Mouse (Mus musculus) midbrain, embryonic 14.5 days (tissue): ENCODE measurements around the gene Mms19. TPM values are rescaled to one million over a fixed set of nuclear protein-coding genes. Genes with fewer than 3 reads are reported as not detected.
"Not testable (repeated sequence)": the region's sequence is repeated elsewhere in the genome, so short reads cannot be mapped to it uniquely, and the experiment has no call there.

Source experiments
- ATAC-seq: fragments of 200-750 bp; cut with Nextera tagmentation; 2 replicates; pipeline ENCODE4 v1.8.0; 2017; ENCODE audit warnings: moderate number of reproducible peaks, moderate library complexity; ENCODE audit not compliant: low FRiP score, low TSS enrichment
- DNase-seq: peaks from one replicate; pipeline ENCODE4 v3.0.0-alpha.2; 2015
- H3K27ac ChIP-seq: fragments of 300-500 bp; sonication (generic); replicated peaks from 2 replicates; pipeline ENCODE4 v1.5.1; 2014; ENCODE audit warnings: mild to moderate bottlenecking, low read depth, low read length, moderate library complexity
- H3K27me3 ChIP-seq: fragments of 300-500 bp; sonication (generic); 2 replicates; pipeline ENCODE4 v1.6.1; 2014; ENCODE audit warnings: low read length, control low read depth, mixed read lengths; ENCODE audit not compliant: control insufficient read depth, insufficient read depth
- H3K36me3 ChIP-seq: fragments of 300-500 bp; sonication (generic); 2 replicates; pipeline ENCODE4 v1.6.1; 2014; ENCODE audit warnings: low read length, control low read depth; ENCODE audit not compliant: control insufficient read depth, insufficient read depth
- H3K4me1 ChIP-seq: fragments of 300-500 bp; sonication (generic); 2 replicates; pipeline ENCODE4 v1.6.1; 2014; ENCODE audit warnings: mild to moderate bottlenecking, antibody characterized with exemption, low read length, control low read depth; ENCODE audit not compliant: control insufficient read depth, insufficient read depth
- H3K4me2 ChIP-seq: fragments of 300-500 bp; sonication (generic); 2 replicates; pipeline ENCODE4 v1.6.1; 2014; ENCODE audit warnings: mild to moderate bottlenecking, low read length, moderate library complexity
- H3K4me3 ChIP-seq: fragments of 300-500 bp; sonication (generic); replicated peaks from 2 replicates; pipeline ENCODE4 v1.5.1; 2014; ENCODE audit warnings: low read depth, low read length
- H3K9ac ChIP-seq: fragments of 300-500 bp; sonication (generic); replicated peaks from 2 replicates; pipeline ENCODE4 v1.6.1; 2014; ENCODE audit warnings: mild to moderate bottlenecking, low read length, moderate library complexity
- H3K9me3 ChIP-seq: fragments of 300-500 bp; sonication (generic); 2 replicates; pipeline ENCODE4 v1.6.1; 2016; ENCODE audit warnings: low read length, control low read depth, mixed read lengths; ENCODE audit not compliant: control insufficient read depth
- WGBS: fragments of 180-500 bp; shearing (Covaris S2); extraction: QIAGEN DNeasy Blood & Tissue Kit; methylation state at CpG from one replicate; pipeline ENCODE4 v1.1.7; 2014; 5-methylcytosine and 5-hydroxymethylcytosine counted together
- polyA plus RNA-seq: library from polyadenylated mRNA; unstranded; fragments of >200 nt; fragmentation: Nextera tagmentation; extraction: Ambion mirVana; gene quantifications from 2 replicates; pipeline ENCODE4 v1.2.1, GENCODE M21; 2014

Gene Mms19
- polyA plus RNA-seq, 1 experiment from 2014 or later: 30.4 TPM

DNA sequence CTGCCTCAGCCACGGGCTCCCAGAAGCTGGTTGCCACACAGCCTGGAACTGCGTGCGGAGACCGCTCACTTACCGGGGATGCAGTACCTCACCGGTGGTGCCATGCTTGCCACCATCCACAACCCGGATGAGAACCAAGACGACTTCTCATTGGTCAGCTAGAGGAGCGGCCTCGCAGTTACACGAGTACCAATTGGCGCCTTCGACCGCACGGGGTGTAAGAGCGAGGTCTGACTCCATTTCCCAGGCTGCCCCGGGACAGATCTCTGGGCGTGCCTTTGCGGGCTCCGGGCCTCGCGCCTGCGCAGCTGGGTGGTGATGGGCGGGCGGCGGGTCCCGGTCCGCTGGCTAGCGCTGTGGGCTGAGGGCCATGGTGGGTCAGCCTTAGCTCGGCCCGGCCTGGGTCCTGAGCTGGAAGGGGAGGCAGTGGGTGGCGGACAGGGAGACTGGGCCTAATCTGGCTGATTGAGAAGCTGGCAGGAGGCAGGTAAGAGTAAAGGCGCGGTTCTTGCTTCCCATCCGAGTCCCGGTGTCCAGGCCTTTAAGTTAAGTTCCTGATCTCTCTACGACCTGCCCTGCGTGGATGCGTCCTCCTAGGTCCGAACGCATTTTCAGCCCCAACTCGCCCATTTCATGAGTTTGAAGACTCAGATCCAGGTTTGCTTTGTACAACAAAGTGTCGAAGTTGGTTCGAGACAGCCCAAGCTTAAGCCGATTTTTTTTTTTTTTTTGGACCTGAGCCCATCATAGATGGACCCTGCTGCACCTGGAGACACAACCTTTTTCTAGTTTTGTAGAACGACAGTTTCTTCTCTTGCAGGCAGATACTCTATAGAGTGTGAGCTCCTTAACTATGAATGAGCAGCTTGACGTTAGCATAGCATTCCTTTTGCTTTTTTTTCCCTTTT is 47.5 kb downstream of the Mms19 start, which contains the start of the genes Exosc1 and Zdhhc16:
Gene Exosc1, minus strand, starts transcription at position 245 of the 908 bp plus-strand sequence.
Gene Zdhhc16, plus strand, starts transcription at position 302 of the 908 bp plus-strand sequence.
- Histone ChIP-seq H3K9me3 (no peaks in the 10 kb centered on the region), H3K9ac (peak within 1 kb of the TSS; percentile 75), H3K4me2 (peak within 1 kb of the TSS; percentile 91), H3K27me3 (no peaks in the 10 kb centered on the region), H3K27ac (peak within 1 kb of the TSS; percentile 55), H3K4me1 (peaks cover 14% of the 10 kb centered on the region), H3K4me3 (peak within 1 kb of the TSS; percentile 88), H3K36me3 (peaks cover 28% of the 10 kb centered on the region)
- whole genome bisulfite sequencing: under 1% methylated on average over 47 of the region's 47 CpGs
- peak; percentile 99 for DNase-seq
- ATAC-seq: peak; percentile 100

DNA sequence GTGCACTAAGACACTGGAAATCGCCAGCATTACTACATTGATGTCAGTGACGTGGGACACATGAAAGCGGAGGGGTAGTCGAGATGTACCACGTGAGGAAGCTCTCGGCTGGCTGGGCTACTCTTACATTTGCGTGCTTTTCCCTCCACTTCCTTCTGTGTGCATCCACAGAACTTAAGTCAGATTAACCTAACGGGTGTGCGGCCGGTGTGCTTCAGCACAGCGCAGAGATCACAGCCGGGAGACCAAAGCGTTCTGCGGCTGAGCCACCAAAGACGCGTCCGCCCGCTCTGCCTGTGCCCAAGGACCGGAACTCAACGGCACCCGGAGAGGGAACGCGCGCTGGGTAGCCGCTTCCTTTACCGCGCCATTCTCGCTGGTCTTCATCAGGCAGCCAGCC is 48.3 kb downstream of the Mms19 start:
- Histone ChIP-seq H3K4me2 (peak overlapping the region; percentile 91), H3K9me3 (no peaks in the 10 kb centered on the region), H3K27me3 (no peaks in the 10 kb centered on the region), H3K9ac (peak overlapping the region; percentile 75), H3K4me3 (peak overlapping the region; percentile 88), H3K4me1 (peaks cover 14% of the 10 kb centered on the region), H3K36me3 (peaks cover 28% of the 10 kb centered on the region), H3K27ac (peak overlapping the region; percentile 55)
- under 1% methylated on average over 28 of the region's 28 CpGs for WGBS
- ATAC-seq (peak; percentile 6; the same call in 1 of the 2 replicates), DNase-seq (no peak)

DNA sequence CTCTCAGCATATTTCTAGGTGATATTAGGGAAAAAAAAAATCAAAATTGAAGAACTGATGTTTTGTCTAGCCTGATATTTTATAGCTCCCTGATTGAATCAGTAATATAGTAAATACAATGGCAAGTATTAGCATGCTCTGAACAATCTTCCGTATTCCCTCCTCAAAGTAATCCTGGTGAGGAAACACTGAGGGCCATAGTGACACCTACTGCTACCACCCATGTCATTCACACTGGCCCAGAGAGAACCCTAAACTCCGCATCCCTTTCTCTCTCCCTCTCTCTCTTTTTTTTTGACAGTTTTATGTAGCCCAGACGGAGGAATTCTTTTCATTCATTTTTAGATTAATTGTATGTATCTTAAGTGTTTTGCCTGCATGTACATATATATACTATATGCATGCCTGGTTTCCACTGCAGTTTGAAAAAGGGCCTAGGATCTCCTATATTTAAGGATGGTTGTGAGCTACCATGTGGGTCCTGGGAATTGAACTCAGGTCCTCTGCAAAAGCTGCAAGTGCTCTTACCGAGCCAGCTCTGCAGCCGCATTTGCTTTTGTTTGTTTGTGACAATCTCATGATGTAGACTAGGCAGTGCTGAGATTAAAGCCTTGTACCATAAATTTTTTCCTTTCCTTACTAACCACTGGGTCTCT is 60.4 kb downstream of the Mms19 start:
- no peak overlapping the region for H3K4me2 ChIP-seq
- no peak overlapping the region for H3K4me3 ChIP-seq
- no peak overlapping the region for H3K9ac ChIP-seq
- ATAC-seq: no peak
- H3K4me1 ChIP-seq: no peaks in the 10 kb centered on the region
- H3K27ac ChIP-seq: no peak overlapping the region
- no peaks in the 10 kb centered on the region for H3K9me3 ChIP-seq
- DNase-seq: no peak
- 75% methylated on average over 5 of the region's 5 CpGs for WGBS
- H3K36me3 ChIP-seq: peaks cover 73% of the 10 kb centered on the region
- no peaks in the 10 kb centered on the region for H3K27me3 ChIP-seq

DNA sequence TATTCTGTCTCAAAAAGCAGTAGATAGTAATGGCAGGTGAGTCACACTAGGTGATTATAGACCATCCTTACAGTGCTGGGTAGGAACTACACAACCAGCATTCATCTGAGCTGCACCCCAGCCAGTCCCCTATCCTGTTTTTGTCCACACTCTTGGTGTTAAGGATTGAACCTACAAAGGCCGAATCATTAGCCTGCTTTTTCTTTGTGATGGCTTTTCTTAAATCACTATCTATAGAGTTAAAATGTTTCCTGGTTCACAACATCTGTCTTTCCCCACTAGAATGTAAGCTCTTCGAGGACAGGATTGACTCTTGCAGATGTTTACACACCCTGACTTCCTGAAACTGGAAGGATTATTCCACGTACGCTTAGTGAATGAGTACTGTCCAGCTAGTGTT is 61.5 kb downstream of the Mms19 start:
- no peaks in the 10 kb centered on the region for H3K27me3 ChIP-seq
- 79% methylated on average over 4 of the region's 4 CpGs for WGBS
- H3K9ac ChIP-seq: no peak overlapping the region
- no peak overlapping the region for H3K27ac ChIP-seq
- ATAC-seq (no peak), DNase-seq (no peak)
- H3K4me3 ChIP-seq: no peak overlapping the region
- no peaks in the 10 kb centered on the region for H3K9me3 ChIP-seq
- peaks cover 73% of the 10 kb centered on the region for H3K36me3 ChIP-seq
- no peak overlapping the region for H3K4me2 ChIP-seq
- no peaks in the 10 kb centered on the region for H3K4me1 ChIP-seq

DNA sequence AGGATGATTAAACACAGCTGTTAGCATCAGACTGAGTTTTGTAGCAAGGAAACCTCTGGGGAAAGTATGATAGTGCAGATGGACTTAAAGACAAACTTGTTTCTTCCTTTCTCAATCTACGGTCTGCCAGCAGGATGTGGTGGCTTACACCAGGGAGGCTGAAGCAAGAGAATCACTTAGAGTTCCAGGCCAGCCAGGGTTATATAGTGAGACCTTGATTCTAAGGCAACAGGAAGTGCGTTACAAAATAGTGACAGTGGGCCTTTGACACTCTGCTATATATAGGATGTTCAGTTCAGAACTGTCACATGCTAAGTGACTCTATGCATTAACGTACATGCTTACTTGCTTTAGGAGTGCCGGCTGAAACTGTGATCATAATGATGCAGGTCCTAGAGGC is 64.1 kb downstream of the Mms19 start:
- no peak overlapping the region for H3K4me3 ChIP-seq
- no peak overlapping the region for H3K9ac ChIP-seq
- H3K4me2 ChIP-seq: no peak overlapping the region
- H3K27ac ChIP-seq: no peak overlapping the region
- H3K27me3 ChIP-seq: no peaks in the 10 kb centered on the region
- peaks cover 53% of the 10 kb centered on the region for H3K36me3 ChIP-seq
- H3K4me1 ChIP-seq: peaks cover 16% of the 10 kb centered on the region
- ATAC-seq (no peak), DNase-seq (no peak)
- 95% methylated on average over 4 of the region's 4 CpGs for WGBS
- H3K9me3 ChIP-seq: no peaks in the 10 kb centered on the region

DNA sequence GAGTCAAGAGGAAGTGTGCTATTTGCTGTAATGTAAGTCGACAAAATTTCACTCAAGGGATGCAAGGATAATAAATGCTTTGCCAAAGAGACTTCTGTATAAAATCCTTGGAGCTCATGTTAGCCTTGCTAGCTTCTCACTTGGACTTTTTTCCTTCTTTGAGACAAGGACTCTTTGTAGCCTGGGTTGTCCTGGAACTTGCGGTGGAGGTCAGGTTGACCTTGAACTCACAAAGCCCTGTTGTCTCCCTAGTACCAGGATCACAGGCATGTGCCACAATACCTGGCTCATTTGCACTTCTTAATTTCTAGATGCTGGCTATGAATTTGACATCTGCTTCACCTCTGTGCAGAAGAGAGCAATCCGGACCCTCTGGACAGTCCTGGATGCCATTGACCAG is 65.7 kb downstream of the Mms19 start:
- H3K9ac ChIP-seq: no peak overlapping the region
- no peak overlapping the region for H3K4me2 ChIP-seq
- no peak overlapping the region for H3K27ac ChIP-seq
- WGBS: 95% methylated on average over 3 of the region's 3 CpGs
- DNase-seq: no peak
- peaks cover 16% of the 10 kb centered on the region for H3K4me1 ChIP-seq
- H3K4me3 ChIP-seq: no peak overlapping the region
- H3K36me3 ChIP-seq: peaks cover 39% of the 10 kb centered on the region
- H3K27me3 ChIP-seq: no peaks in the 10 kb centered on the region
- ATAC-seq: no peak
- H3K9me3 ChIP-seq: no peaks in the 10 kb centered on the region

DNA sequence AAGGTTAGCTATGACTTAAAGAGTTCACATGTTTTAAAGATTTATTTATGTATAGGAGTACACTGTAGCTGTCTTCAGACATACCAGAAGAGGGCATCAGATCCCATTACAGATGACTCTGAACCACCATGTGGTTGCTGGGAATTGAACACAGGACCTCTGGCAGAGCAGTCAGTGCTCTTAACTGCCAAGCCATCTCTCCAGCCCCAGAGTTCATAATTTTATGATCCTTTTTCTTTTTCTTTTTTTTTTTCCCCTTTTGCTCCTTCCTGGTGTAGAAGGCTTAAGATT is 66.4 kb downstream of the Mms19 start:
- not testable (repeated sequence) for H3K9ac ChIP-seq, H3K9me3 ChIP-seq, H3K27me3 ChIP-seq, ATAC-seq, H3K27ac ChIP-seq, H3K4me3 ChIP-seq, DNase-seq
- Histone ChIP-seq H3K36me3 (peaks cover 36% of the 10 kb centered on the region), H3K4me2 (peak overlapping the region; percentile 85), H3K4me1 (peaks cover 16% of the 10 kb centered on the region)

DNA sequence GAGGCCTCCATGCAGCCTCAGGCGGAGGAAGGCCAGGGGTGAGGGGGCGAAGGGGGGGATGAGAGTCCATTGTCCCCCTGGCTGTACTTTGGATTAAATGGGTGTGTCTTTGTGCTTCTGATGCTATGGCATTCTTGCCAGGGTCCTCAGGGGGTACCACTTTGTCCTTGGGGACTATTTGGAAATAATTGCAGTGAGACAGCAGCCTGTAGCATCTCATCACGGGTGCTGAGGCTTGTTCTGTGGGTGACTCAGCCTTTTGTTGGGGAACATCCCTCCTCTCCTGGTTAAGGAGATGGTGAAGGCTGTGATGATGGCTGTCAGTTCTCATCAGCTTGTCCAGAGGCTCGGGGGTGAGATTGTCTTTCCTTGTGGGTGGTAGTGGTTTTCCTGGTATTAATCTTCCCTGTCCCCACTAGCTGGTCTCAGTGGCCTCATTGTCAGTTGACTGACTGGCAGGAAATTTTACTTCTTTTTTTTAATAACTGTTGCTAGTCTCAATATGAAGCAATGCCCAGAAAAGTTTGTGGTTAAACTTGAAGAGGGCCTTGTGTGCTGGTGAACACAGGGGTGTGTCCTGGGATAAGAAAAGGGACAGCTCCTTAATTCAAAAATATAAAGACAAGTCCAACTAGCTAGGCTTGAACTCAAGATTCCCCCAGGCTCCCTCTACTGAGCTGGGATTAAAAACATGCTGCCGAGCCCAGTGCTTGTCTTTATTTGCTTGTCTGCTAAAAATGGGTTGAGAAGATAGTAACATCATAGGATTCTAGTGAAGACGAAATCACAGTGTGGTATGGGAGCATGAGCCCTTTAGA is 67.0 kb downstream of the Mms19 start:
- DNase-seq: no peak
- H3K4me3 ChIP-seq: peak overlapping the region; percentile 94
- H3K9ac ChIP-seq: peak overlapping the region; percentile 83; the same call in 1 of the 2 replicates
- H3K9me3 ChIP-seq: no peaks in the 10 kb centered on the region
- peaks cover 16% of the 10 kb centered on the region for H3K4me1 ChIP-seq
- ATAC-seq: no peak
- H3K36me3 ChIP-seq: peaks cover 31% of the 10 kb centered on the region
- H3K27ac ChIP-seq: no peak overlapping the region
- WGBS: 31% methylated on average over 6 of the region's 6 CpGs
- H3K4me2 ChIP-seq: peak overlapping the region; percentile 85
- no peaks in the 10 kb centered on the region for H3K27me3 ChIP-seq
